Mouse (Mus musculus) skeletal muscle tissue, adult 2 months (tissue): ENCODE measurements around the gene Inhbe.
"Not testable (repeated sequence)": the region's sequence is repeated elsewhere in the genome, so short reads cannot be mapped to it uniquely, and the experiment has no call there.

ENCODE experiments used
- DNase-seq: peaks from one replicate; pipeline ENCODE4 v3.0.0-alpha.2; 2012; ENCODE audit warnings: low read depth, low spot score

Inhbe gene

DNA sequence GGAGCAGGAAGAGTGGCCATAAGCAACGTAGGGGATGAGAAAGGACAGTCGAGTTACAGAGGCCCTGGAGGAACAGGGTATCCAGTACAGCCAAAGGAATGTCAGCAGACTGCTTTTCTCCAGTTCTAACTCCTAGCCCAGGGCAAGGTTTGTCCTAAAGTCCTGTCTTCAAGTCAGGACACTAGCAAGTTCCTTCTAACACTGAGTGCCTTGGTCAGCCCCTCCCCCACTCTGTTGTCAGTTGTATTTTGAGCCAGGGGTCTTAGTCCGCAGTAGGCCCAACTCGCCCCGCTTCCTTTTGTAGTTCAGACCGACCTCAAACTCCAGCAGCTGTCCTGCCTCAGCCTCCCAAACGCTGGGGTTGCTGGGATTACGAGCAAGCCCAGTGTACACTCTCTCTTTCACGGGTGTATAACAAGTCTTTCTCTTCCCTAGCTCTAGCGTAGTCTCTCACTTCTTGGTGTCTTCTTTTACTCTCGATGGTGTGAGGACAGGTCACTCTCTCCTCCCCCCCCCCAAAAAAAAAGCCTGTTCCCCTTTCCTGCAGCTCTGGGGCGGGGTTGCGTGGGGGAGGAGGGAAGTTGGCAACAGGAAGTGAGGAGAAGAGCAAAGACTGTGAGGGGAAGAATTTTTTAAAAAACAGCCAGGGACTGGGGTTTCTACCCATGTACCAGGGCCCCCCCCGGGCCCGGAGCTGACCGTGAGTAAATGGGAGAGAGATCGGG is 30.9 kb downstream of the Inhbe start:
- DNase-seq, result no peak

DNA sequence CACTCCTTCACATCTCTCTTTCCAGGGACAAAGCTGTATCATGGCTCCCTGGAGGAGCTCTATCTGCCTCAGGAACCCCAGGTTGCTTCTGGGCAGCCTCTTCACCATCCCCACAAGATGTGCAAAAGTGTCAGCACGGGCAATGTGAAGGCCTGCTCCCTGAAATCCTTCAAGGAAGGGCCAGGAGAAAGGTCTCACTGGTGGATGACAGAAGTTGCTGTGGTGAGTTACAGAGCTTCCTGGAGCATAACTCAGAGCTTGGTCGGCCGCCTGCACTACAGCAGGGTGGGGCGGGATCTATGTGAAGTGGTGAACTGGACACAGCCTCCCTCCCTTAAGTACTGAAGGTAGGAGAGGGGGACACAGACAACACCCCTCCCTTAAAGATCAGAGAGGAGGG is 31.5 kb downstream of the Inhbe start:
- DNase-seq, result no peak

DNA sequence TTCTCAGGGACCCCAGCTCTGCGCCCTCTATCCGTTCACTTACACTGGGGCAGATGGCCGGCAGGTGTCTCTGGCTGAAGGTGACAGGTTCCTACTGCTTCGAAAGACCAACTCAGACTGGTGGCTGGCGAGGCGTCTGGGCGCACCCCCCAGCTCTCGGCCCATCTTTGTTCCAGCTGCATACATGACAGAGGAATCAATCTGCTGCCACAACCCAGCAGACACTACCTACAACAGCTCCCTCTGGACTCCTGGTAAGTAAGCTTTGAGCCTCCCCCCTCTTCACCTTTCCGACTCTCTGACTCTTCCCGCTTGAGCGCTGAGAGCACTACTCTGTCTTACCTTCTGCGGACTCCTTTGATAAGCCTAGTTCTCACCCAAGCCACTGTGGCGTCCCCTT is 32.0 kb downstream of the Inhbe start:
- DNase-seq, result no peak

DNA sequence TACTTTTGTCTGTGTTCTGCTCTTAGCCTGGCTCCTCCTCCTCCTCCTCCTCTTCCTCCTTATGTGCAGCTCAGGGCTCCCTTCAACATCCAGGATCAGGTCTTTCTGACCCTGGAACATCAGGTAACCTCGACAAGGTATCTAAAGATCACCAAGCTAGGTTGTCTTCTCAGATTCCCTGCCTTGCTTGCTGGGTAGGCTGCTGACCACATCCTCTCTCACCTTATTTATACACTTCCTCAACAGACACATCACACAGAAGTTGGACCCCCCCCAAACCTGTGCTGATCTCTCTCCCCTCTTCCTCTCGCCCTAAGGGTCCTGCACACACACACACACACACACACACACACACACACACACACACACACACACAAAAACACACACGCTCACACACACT is 32.6 kb downstream of the Inhbe start, which contains the start of gene Arhgap9:
Gene Arhgap9, plus strand, starts transcription at position 344 of the 400 bp plus-strand sequence.
- no peak for DNase-seq

DNA sequence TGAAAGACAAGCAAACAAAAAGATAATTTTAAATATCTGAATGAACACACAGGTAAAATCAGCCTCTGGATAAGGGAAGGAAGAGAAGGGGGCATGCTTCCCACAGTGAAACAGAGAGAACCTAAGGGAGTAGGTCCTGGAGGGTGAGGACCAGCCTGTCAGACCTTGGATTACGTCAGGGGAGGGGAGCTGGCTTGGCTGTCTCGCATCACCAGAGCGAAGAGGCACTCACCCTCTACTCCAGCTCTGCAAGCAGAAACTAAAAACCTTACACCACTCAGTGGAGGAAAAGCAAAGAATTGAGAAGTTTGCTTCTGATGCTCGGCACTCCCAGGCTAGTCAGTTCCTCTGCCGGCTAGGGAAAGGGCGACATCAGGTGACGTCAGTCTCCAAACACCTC is 34.2 kb downstream of the Inhbe start:
- DNase-seq, result no peak

DNA sequence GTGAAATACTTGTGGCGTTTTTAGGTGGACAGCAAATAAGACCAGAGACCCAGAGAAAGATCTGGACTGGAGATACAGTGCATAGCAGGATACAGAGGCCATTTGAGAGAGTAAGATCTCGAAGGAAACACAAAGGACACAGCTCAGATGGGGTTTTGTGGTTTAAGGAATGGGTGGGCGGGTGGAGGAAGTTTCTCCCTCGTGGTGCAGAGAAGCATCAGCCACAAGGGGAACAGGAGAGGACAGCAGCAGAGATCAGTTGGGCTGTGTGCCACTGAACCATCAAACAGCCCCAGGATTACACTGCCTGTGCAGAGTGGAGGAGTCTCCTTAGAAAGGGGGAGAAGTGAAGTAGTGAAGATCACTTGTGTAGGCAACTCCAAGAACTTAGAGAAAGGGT is 36.2 kb downstream of the Inhbe start:
- no peak for DNase-seq

DNA sequence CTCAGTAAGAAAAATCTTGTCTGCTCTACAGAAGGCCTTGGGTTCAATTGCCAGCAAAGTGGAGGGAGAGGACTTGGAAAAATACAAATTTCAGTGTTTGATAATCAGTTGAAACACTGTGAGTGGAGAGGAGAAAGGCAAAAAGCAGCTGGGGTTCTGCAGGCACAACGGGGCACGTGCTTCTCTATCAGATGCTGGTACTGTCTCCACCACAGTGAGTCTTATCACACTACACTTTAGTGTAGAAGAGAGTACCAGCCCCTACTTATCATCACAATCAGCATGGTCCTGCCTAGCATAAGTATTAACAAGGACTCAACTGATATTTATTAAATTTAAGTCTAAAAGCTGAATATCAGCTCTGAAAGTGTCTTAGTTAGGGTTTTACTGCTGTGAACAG is 36.9 kb downstream of the Inhbe start:
- DNase-seq, result no peak

DNA sequence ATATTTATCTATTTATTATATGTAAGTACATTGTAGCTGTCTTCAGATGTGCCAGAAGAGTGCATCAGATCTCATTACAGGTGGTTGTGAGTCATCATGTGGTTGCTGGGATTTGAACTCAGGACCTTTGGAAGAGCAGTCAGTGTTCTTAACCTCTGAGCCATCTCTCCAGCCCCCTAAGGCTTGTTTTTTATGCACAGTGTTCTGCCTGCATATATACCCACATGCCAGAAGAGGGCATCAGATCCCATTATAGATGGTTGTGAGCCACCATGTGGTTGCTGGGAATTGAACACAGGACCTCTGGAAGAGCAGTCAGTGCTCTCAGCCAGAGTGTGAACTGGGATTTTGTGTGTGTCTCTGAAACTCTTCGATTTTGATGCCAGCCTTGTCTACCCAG is 39.3 kb downstream of the Inhbe start:
- not testable (repeated sequence) for DNase-seq

DNA sequence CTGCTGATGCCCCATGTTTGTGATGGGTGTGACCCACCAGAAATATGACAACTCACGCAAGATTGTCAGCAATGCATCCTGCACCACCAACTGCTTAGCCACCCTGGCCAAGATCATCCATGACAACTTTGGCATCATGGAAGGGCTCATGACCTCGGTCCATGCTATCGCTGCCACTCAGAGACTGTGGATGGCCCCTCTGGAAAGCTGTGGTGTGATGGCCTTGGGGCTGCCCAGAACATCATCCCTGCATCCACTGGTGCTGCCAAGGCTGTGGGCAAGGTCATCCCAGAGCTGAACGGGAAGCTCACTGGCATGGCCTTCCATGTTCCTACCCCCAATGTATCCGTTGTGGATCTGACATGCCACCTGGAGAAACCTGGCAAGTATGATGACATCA is 40.7 kb downstream of the Inhbe start:
- DNase-seq, result not testable (repeated sequence)

DNA sequence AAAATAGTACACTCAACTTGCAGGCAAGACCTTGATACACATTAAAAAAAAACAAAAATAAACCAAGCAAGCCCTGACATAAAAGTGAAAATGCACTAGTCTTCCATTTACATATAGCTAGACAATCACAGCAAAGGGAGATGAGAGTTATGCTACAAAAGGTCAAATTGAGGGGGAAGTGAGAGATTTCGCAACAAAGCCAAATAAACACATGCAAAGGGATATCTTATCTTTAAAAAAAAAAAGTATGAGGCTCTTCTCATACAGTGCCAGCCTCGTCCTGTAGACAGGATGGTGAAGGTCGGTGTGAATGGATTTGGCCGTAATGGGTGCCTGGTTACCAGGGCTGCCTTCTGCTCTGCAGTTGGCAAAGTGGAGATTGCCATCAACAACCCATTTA is 41.4 kb downstream of the Inhbe start:
- no peak for DNase-seq

DNA sequence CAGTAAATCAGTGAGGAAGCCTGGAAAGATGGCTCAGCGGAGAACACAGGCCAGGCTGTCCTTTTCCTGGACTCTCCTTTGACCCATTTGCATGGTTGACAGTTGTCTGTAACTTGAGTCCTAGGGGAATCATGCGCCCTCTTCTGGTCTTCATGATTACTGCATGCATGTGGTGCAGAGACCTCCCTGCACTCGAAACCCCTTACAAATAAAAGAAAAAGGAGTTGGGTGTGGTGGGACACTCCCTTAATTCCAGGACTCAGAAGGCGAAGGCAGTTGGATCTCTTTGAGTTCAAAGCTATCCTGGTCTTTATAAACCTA is 41.9 kb downstream of the Inhbe start:
- peak; percentile 88 for DNase-seq

DNA sequence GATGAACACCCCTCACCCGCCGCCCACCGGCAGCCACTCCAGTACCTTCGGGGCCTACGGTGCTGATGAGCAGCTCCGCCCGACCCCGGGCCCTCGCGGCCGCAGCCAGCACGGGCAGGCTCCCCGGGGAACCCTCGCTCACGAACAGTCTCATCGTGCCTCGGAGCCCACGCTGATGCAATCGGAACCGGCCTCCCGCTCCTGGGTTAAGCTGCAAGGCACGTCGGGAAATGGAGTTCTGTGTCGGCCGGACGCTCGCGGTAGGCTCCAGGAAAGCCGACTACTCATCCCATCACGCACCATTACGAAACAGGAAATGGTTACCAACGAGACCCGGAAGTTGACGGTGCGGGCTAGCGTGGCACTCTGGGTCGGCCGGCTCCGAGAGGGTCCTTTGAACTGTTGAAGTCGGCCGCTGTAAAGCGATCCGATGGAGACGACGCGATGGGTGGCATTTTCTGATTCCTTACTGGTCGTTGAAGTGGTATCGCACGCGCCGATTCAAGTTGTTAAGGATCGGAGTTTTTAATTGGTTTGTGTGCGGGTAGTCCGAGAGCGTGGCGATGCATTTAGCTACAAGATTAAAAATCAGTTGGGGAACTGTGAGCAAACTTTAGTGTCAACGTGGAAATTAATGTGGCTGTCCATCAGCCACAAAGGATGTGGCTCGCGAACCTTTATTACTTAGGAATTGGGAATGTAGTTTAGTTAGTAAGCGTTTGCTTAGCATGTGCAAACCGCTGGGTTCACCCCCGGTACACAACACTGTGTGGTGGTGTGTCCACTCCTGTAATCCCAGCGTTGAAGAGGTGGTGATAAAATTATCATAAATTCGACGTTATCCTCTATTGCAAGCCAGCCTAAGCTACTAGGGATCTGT is 42.5 kb downstream of the Inhbe start, which contains the start of gene Mars:
Gene Mars, minus strand, starts transcription at position 311 of the 880 bp plus-strand sequence.
- peak; percentile 96 for DNase-seq

DNA sequence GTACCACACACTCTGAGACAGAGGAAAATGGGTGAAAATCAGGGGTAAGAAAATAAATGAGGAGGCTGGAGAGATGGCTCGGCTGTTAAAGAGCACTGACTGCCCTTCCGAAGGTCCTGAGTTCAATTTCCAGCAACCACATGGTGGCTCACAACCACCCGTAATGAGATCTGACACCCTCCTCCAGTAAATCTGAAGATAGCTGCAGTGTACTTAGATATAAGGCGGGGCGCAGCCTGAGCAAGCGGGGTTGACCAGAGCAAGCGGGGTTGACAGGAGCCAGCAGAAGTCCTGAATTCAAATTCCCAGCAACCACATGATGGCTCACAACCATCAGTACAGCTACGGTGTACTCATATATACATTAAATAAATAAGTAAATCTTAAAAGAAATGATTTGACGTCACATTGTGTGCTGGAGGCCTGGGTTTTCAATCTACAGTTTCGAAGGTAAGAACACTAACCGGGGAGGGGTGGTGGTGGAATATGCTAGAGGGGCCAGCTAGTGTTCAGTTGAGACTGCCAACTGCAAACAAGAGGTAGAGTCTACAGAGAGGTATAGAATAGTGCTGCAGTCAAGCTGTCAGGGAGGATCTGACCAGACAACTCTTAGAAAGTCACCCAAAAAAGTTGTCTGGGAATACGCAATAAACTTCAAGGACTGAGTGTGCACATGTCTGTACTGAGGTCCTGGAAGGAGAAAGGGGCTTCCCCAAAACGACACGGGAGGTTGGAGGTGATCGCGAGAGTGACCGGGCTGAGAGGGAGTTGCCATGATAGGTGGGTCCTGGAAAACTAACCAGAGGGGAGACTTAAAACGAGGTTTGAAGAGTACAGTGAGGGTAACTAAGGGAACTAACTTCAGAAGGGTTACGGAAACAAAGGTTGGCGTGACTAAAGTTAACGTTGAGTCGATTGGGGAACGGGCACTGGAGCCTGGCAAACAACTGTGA is 43.4 kb downstream of the Inhbe start:
- DNase-seq, result no peak

DNA sequence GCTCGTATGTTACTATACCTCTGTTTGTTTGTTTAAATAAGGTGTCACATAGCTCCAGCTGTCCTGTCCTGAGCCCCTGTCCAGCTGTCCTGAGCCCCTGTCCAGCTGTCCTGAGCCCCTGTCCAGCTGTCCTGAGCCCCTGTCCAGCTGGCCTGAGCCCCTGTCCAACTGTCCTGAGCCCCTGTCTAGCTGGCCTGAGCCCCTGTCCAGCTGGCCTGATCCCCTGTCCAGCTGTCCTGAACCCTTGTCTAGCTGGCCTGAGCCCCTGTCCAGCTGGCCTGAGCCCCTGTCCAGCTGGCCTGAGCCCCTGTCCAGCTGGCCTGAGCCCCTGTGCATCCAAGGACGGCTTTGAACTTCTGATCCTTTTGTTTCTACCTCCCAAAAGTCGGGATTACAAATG is 45.0 kb downstream of the Inhbe start:
- DNase-seq, result not testable (repeated sequence)

DNA sequence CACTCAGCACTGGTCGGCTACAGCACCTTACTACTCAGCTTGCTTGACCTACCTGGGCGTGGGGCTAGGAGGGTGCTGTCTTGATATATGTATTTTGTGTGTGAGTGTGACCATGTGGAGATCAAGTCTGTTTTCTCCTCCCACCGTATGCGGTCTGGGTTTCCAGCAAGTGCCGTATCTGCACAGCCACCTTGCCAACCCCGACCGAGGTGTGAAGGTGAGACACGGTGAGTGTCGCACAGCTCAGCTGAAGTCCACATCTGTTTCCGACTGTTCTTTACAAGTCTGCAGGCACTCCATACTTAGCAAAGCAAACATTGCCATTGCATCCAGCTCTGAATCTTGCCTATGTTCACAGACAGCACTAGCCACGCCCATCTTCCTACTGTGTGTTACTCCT is 51.1 kb downstream of the Inhbe start:
- DNase-seq, result no peak

DNA sequence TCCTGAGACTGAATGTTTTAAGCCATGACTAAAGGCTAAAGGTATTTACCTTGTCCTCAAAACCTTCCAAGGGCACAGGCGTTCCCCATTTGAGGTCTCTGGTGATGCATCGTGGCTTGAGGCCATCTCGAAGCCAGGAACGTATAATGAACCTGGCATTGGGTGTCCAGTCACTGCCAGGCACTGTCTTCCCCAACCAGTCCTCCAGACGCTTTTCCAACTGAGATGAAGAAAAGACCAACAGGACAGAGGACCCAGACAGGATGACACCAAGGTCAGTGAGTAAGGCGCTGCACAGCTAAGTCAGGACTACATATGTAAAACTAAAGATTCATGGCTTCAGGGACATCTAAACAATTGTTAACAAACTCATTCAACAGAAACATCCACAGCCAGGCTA is 53.9 kb downstream of the Inhbe start:
- no peak for DNase-seq
